In the genomic region with DNA sequence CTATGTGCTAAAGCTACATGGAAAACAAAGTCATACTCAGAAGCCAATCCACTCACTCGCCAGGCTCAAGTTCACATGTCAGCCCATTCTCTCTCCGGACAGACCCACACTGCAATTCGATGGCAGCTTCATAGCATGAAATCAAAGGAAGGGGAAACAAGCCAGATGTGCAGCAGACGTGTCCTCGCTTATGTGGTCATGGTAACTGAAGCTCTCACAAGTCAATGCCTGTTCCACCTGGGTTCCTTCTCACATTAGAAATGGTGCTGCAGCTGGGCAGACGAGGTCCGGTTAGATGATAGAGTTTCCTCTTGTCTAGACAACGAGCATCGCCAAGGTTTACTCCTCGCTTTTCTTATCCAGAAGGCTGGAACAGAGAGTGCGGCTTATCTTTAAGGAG, we compare ENCODE assay signal across 28 mouse cellular contexts. TPM values are rescaled to one million over a fixed set of nuclear protein-coding genes. Genes with fewer than 3 reads are reported as not detected.
A peak's percentile ranks its signal among the peaks of the same experiment; 100 is the strongest.
DNase-seq lines count a peak whose midpoint lies in the region; ATAC-seq and TF ChIP-seq lines count a peak whose summit lies in the region.
"Had no signal": no experiment of that assay in that cellular context is flagged by ENCODE, and none has a peak within 500 bp of the region (broad histone marks: within the 10 kb centered on the region; RNA-seq: fewer than 3 reads in every experiment).

No protein-coding gene starts in this region.

- no peaks in the 10 kb centered on the region for H3K27me3 ChIP-seq in kidney, postnatal 0 days (ENCODE audit: insufficient read depth, low read length)
- no peaks in the 10 kb centered on the region for H3K27me3 ChIP-seq in thymus, adult 2 months (ENCODE audit: control insufficient read depth, insufficient read depth, low read length)
- H3K27me3 ChIP-seq: heart, embryonic 12.5 days; liver, embryonic 15.5 days; lung, embryonic 15.5 days; neural tube, embryonic 13.5 days; Patski had no signal

- H3K9ac ChIP-seq in kidney, postnatal 0 days (ENCODE audit: low read depth, low read length), result no peak overlapping the region
- H3K9ac ChIP-seq: heart, embryonic 12.5 days; hindbrain, embryonic 14.5 days; liver, embryonic 15.5 days; lung, embryonic 15.5 days; neural tube, embryonic 13.5 days had no signal

- 55% methylated on average over 11 of the region's 11 CpGs for WGBS in kidney, postnatal 0 days
- 29% methylated on average over 11 of the region's 11 CpGs for WGBS in thymus, adult 2 months

- ATAC-seq in kidney, postnatal 0 days (replicated peaks; ENCODE audit: low FRiP score, low read depth), result no peak
- ATAC-seq: forebrain, embryonic 14.5 days; intestine, postnatal 0 days; Patski had no signal

- DNase-seq in kidney, postnatal 0 days (ENCODE audit: low spot score), result peak; percentile 25
- no peak for DNase-seq in kidney, adult 8-10 months
- DNase-seq in spleen, postnatal 36 days (ENCODE audit: low spot score in 2 of 2), result peak; percentile 34 to 44
- DNase-seq in spleen, adult 18-20 months, result no peak
- peak; percentile 21 for DNase-seq in thymus, adult 2 months
- DNase-seq in right cerebral cortex, postnatal 25 days, result no peak
- no peak for DNase-seq in urinary bladder, postnatal 4 days (ENCODE audit: low spot score in 2 of 2)
- no peak for DNase-seq in frontal cortex, postnatal 36 days (ENCODE audit: low spot score in 2 of 2)
- DNase-seq: adrenal gland, postnatal 10 days; cerebellum, adult 11 months; cerebellum, adult 9-10 months; cerebellum, postnatal 36 days; gastrocnemius, adult 2 months; gastrocnemius, postnatal 36 days; heart, adult 2 months; kidney, postnatal 25 days; liver; right cerebral cortex, postnatal 14 days had no signal

- no peak overlapping the region for H3K27ac ChIP-seq in kidney, postnatal 0 days
- H3K27ac ChIP-seq in thymus, adult 2 months (ENCODE audit: control insufficient read depth, insufficient read depth, low read length), result no peak overlapping the region
- H3K27ac ChIP-seq: gastrocnemius, adult 2 months; heart, adult 2 months; hindbrain, embryonic 14.5 days; liver, embryonic 15.5 days; lung, embryonic 15.5 days; neural tube, embryonic 13.5 days had no signal

- H3K4me3 ChIP-seq in kidney, postnatal 0 days (replicated peaks; ENCODE audit: low read depth, low read length), result no peak overlapping the region
- no peak overlapping the region for H3K4me3 ChIP-seq in thymus, adult 2 months (ENCODE audit: control insufficient read depth, insufficient read depth, low read length)
- H3K4me3 ChIP-seq: gastrocnemius, adult 2 months; heart, adult 2 months; heart, embryonic 12.5 days; liver, embryonic 15.5 days; lung, embryonic 15.5 days; myocyte; neural tube, embryonic 13.5 days had no signal

- no peaks in the 10 kb centered on the region for H3K36me3 ChIP-seq in kidney, postnatal 0 days (ENCODE audit: insufficient read depth, low read length)
- no peaks in the 10 kb centered on the region for H3K36me3 ChIP-seq in thymus, adult 2 months (ENCODE audit: control insufficient read depth, insufficient read depth, low read length)
- H3K36me3 ChIP-seq: heart, embryonic 12.5 days; liver, embryonic 15.5 days; lung, embryonic 15.5 days; neural tube, embryonic 13.5 days had no signal

- no peak for TF ChIP-seq CTCF in kidney, postnatal 0 days (IDR thresholded peaks at IDR 0.05; ENCODE audit: low read depth)
- TF ChIP-seq CTCF in thymus, adult 2 months (IDR thresholded peaks at IDR 0.05; ENCODE audit: borderline replicate concordance, control insufficient read depth, extremely low read depth, insufficient read depth, low read length, poor library complexity), result no peak

- H3K4me2 ChIP-seq in kidney, postnatal 0 days (ENCODE audit: low read length), result no peak overlapping the region
- H3K4me2 ChIP-seq: heart, embryonic 12.5 days; hindbrain, embryonic 14.5 days; liver, embryonic 15.5 days; lung, embryonic 15.5 days; midbrain, embryonic 11.5 days; neural tube, embryonic 13.5 days had no signal

- TF ChIP-seq POLR2A in thymus, adult 2 months (IDR thresholded peaks at IDR 0.05; ENCODE audit: control insufficient read depth, extremely low read depth, insufficient read depth, low read length, poor library complexity), result no peak

- no peaks in the 10 kb centered on the region for H3K4me1 ChIP-seq in kidney, postnatal 0 days (replicated peaks; ENCODE audit: insufficient read depth, low read length)
- H3K4me1 ChIP-seq in thymus, adult 2 months (replicated peaks; ENCODE audit: control insufficient read depth, insufficient read depth, low read length), result peaks cover 10% of the 10 kb centered on the region
- H3K4me1 ChIP-seq: heart, embryonic 12.5 days; liver, embryonic 15.5 days; lung, embryonic 15.5 days; neural tube, embryonic 13.5 days had no signal

- no peaks in the 10 kb centered on the region for H3K9me3 ChIP-seq in kidney, postnatal 0 days (replicated peaks; ENCODE audit: low read length)
- H3K9me3 ChIP-seq: heart, embryonic 12.5 days; liver, embryonic 15.5 days; lung, embryonic 15.5 days; neural tube, embryonic 13.5 days had no signal

RNA-seq across cellular contexts. Expression of gene Hibadh, which starts 8.6 kb away (rescaled TPM):
- 217 and 218 TPM in 2 replicates for polyA plus RNA-seq in kidney, postnatal 0 days (2015; fragmentation: Nextera tagmentation; extraction: Ambion mirVana)
- 56.0 and 66.5 TPM in 2 replicates for polyA plus RNA-seq in thymus, adult 2 months (2012; rRNA removed)

Comparison
In these comparisons a context has a peak if more than half of its experiments do, and no peak if none do; other contexts are left out.
1. DNase-seq: peak in kidney, postnatal 0 days (single experiment), spleen, postnatal 36 days (2 of 2) and thymus, adult 2 months (single experiment); none in kidney, adult 8-10 months (0 of 2), spleen, adult 18-20 months (0 of 2), right cerebral cortex, postnatal 25 days (single experiment), urinary bladder, postnatal 4 days (0 of 2) and frontal cortex, postnatal 36 days (0 of 2).